Comparison of ENCODE assay signal across 8 mouse cellular contexts in the genomic region with DNA sequence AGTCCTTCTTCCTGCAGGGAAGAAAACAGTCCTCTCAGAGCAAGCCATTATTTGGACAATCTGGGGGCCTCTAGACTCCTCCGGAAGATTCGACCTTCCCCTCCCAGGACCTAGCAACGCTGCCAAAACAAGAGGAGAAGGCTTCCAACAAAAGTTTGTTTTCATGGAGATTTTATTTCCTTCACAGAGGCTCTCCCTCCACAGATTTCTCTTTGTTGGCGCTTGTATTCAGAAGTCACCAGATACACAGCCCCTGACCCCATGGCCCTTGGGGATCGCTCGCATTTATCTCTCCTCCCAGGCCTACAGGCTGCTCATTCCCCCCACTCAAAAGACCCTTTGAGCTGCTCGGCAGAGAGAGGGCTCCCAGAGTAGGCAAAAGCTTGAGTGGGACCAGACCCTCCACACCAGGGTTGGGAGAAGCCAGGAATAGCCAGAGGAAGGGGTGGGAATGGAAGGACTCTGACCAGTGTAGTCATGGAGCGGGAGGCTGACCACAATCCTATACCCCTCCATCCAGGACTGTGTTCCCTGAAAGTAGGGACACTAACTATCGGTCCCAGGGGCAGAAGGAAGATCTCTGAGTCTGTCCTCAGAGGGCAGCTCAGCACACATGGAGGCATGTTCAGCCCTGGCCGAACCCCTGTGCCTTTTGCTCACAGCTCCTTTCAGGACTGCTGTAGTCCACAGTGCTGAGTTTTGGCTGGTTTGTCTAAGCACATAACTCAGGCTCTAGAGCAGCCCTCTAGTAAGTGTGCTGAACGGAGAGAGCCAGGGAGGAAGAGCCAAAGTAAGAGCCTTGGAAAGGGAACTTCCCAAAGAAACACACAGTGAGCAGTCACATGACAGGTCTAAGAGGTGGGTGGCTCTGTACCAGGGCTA. TPM values are rescaled to one million over a fixed set of nuclear protein-coding genes. Genes with fewer than 3 reads are reported as not detected.
DNase-seq lines count a peak whose midpoint lies in the region; ATAC-seq and TF ChIP-seq lines count a peak whose summit lies in the region.

No protein-coding gene starts in this region.

- TF ChIP-seq CTCF in liver, postnatal 0 days (IDR thresholded peaks at IDR 0.05; ENCODE audit: low read depth): no peak

- H3K36me3 ChIP-seq in liver, postnatal 0 days (replicated peaks; ENCODE audit: insufficient read depth, low read length): no peaks in the 10 kb centered on the region
- H3K36me3 ChIP-seq in embryonic facial prominence, embryonic 14.5 days (ENCODE audit: control insufficient read depth, insufficient read depth, low read length): no peaks in the 10 kb centered on the region
- no peaks in the 10 kb centered on the region for H3K36me3 ChIP-seq in hindbrain, embryonic 16.5 days (ENCODE audit: control insufficient read depth, insufficient read depth, low read length)
- no peaks in the 10 kb centered on the region for H3K36me3 ChIP-seq in stomach, embryonic 14.5 days (ENCODE audit: control insufficient read depth, insufficient read depth, low read length)

- no peaks in the 10 kb centered on the region for H3K4me1 ChIP-seq in liver, postnatal 0 days (ENCODE audit: insufficient read depth)
- peaks cover 8% of the 10 kb centered on the region for H3K4me1 ChIP-seq in embryonic facial prominence, embryonic 14.5 days (ENCODE audit: control insufficient read depth, insufficient read depth, low read length)
- H3K4me1 ChIP-seq in hindbrain, embryonic 16.5 days (ENCODE audit: control insufficient read depth, insufficient read depth, low read depth, low read length): peaks cover 11% of the 10 kb centered on the region
- H3K4me1 ChIP-seq in stomach, embryonic 14.5 days (ENCODE audit: control insufficient read depth, insufficient read depth, low read length): 0 out of 2 replicates have a peak, but pooled peaks cover 7% of the 10 kb centered on the region

- H3K9ac ChIP-seq in liver, postnatal 0 days (replicated peaks): no peak overlapping the region
- H3K9ac ChIP-seq in embryonic facial prominence, embryonic 14.5 days (ENCODE audit: low read depth, low read length): no peak overlapping the region
- H3K9ac ChIP-seq in hindbrain, embryonic 16.5 days (ENCODE audit: low read depth, low read length): no peak overlapping the region
- no peak overlapping the region for H3K9ac ChIP-seq in stomach, embryonic 14.5 days (replicated peaks; ENCODE audit: low read depth, low read length)

- 60% methylated on average over 11 of the region's 11 CpGs for WGBS in liver, postnatal 0 days (ENCODE audit: insufficient replicate concordance)
- 28% methylated on average over 11 of the region's 11 CpGs for WGBS in embryonic facial prominence, embryonic 14.5 days
- WGBS in hindbrain, embryonic 16.5 days: 36% methylated on average over 11 of the region's 11 CpGs
- 41% methylated on average over 11 of the region's 11 CpGs for WGBS in stomach, embryonic 14.5 days

- DNase-seq in liver, postnatal 0 days: no peak
- DNase-seq in liver: no peak
- DNase-seq in embryonic facial prominence, embryonic 14.5 days (ENCODE audit: low spot score): peak; percentile 75
- DNase-seq in layer of hippocampus, adult 9-10 months (ENCODE audit: low spot score): no peak
- DNase-seq in cerebellum, adult 11-12 months: no peak
- DNase-seq in right cerebral cortex, postnatal 25 days: no peak

- no peak for ATAC-seq in liver, postnatal 0 days
- ATAC-seq in embryonic facial prominence, embryonic 14.5 days (ENCODE audit: low read depth): peak; percentile 58; the same call in 1 of the 2 replicates
- peak; percentile 57 for ATAC-seq in hindbrain, embryonic 16.5 days
- peak; percentile 51; the same call in 1 of the 2 replicates for ATAC-seq in stomach, embryonic 14.5 days (ENCODE audit: insufficient number of reproducible peaks, insufficient read depth, low FRiP score, low read depth)

- no peaks in the 10 kb centered on the region for H3K27me3 ChIP-seq in liver, postnatal 0 days (ENCODE audit: insufficient read depth, low read length)
- no peaks in the 10 kb centered on the region for H3K27me3 ChIP-seq in embryonic facial prominence, embryonic 14.5 days (replicated peaks; ENCODE audit: control insufficient read depth, insufficient read depth, low read length)
- no peaks in the 10 kb centered on the region for H3K27me3 ChIP-seq in hindbrain, embryonic 16.5 days (replicated peaks; ENCODE audit: control insufficient read depth, insufficient read depth, low read length)
- H3K27me3 ChIP-seq in stomach, embryonic 14.5 days (ENCODE audit: control insufficient read depth, insufficient read depth, low read length): no peaks in the 10 kb centered on the region

- H3K4me3 ChIP-seq in liver, postnatal 0 days (ENCODE audit: low read depth, low read length): no peak overlapping the region
- no peak overlapping the region for H3K4me3 ChIP-seq in embryonic facial prominence, embryonic 14.5 days (ENCODE audit: low read depth, low read length)
- no peak overlapping the region for H3K4me3 ChIP-seq in hindbrain, embryonic 16.5 days (ENCODE audit: low read length)
- H3K4me3 ChIP-seq in stomach, embryonic 14.5 days (ENCODE audit: low read depth, low read length): no peak overlapping the region

- H3K27ac ChIP-seq in liver, postnatal 0 days (ENCODE audit: low read depth): peak overlapping the region; percentile 16; the same call in 1 of the 2 replicates
- H3K27ac ChIP-seq in embryonic facial prominence, embryonic 14.5 days (replicated peaks; ENCODE audit: low read depth, low read length): peak overlapping the region; percentile 78
- H3K27ac ChIP-seq in hindbrain, embryonic 16.5 days (ENCODE audit: low read depth, low read length): peak overlapping the region; percentile 45
- H3K27ac ChIP-seq in stomach, embryonic 14.5 days (ENCODE audit: low read length): peak overlapping the region; percentile 76

- no peak overlapping the region for H3K4me2 ChIP-seq in liver, postnatal 0 days (ENCODE audit: low read depth, low read length)
- H3K4me2 ChIP-seq in embryonic facial prominence, embryonic 14.5 days (ENCODE audit: low read depth, low read length): no peak overlapping the region
- no peak overlapping the region for H3K4me2 ChIP-seq in hindbrain, embryonic 16.5 days (ENCODE audit: low read length)
- H3K4me2 ChIP-seq in stomach, embryonic 14.5 days (replicated peaks; ENCODE audit: low read depth, low read length): no peak overlapping the region

- H3K9me3 ChIP-seq in liver, postnatal 0 days (ENCODE audit: low read length): no peaks in the 10 kb centered on the region
- H3K9me3 ChIP-seq in embryonic facial prominence, embryonic 14.5 days (ENCODE audit: control insufficient read depth, low read length): no peaks in the 10 kb centered on the region
- no peaks in the 10 kb centered on the region for H3K9me3 ChIP-seq in hindbrain, embryonic 16.5 days (ENCODE audit: control insufficient read depth, low read length)
- no peaks in the 10 kb centered on the region for H3K9me3 ChIP-seq in stomach, embryonic 14.5 days (ENCODE audit: control insufficient read depth, low read depth, low read length)

- TF ChIP-seq EP300 in liver, postnatal 0 days (IDR thresholded peaks at IDR 0.05; ENCODE audit: low read depth): no peak

RNA-seq across cellular contexts. Expression of a gene that starts 45.9 kb away (rescaled TPM):
- 0.18 and 0.27 TPM in 2 replicates for polyA plus RNA-seq in liver, postnatal 0 days (2015; fragmentation: Nextera tagmentation; extraction: Ambion mirVana)
- 9.5 and 10.6 TPM in 2 replicates for polyA plus RNA-seq in embryonic facial prominence, embryonic 14.5 days (2014; fragmentation: Nextera tagmentation; extraction: Ambion mirVana)
- polyA plus RNA-seq in hindbrain, embryonic 16.5 days (2015; fragmentation: Nextera tagmentation; extraction: Ambion mirVana): 32.2 and 38.8 TPM in 2 replicates
- 6.1 and 7.5 TPM in 2 replicates for polyA plus RNA-seq in stomach, embryonic 14.5 days (2014; fragmentation: Nextera tagmentation; extraction: Ambion mirVana)

Comparison
In these comparisons a context has a peak if more than half of its experiments do, and no peak if none do; other contexts are left out.
1. H3K27ac ChIP-seq: peak in every context shown above with its lines; median percentile 78 in embryonic facial prominence, embryonic 14.5 days; 76 in stomach, embryonic 14.5 days; 45 in hindbrain, embryonic 16.5 days; 16 in liver, postnatal 0 days.